Mouse (Mus musculus): ENCODE data around the gene Dvl3. TPM values are rescaled to one million over a fixed set of nuclear protein-coding genes. Genes with fewer than 3 reads are reported as not detected.

Gene Dvl3
- total and polyA plus RNA-seq, 3 experiments = 1.9 to 16.9 (median 7.7) TPM

- Histone ChIP-seq H3K4me1 (ENCODE audit: control insufficient read depth in 1 of 2, insufficient read depth in 2 of 2) (no peaks in the 10 kb centered on the region), H3K4me2 (ENCODE audit: insufficient read depth, low read depth, poor library complexity, severe bottlenecking) (no peak overlapping the region), H3K79me2 (replicated peaks; ENCODE audit: control insufficient read depth, extremely low read depth, insufficient read depth, poor library complexity, severe bottlenecking) (no peaks in the 10 kb centered on the region), H3K27me3 (replicated peaks) (no peaks in the 10 kb centered on the region), H3K9ac (ENCODE audit: insufficient read depth, low read depth) (no peak overlapping the region), H3K9me3 (replicated peaks; ENCODE audit: low read length) (no peaks in the 10 kb centered on the region), H3K4me3 (replicated peaks in 1 of 3; ENCODE audit: low read depth in 2 of 3, low read length in 2 of 3, poor library complexity in 1 of 3) (no peak overlapping the region), H3K36me3 (replicated peaks in 1 of 2; ENCODE audit: control insufficient read depth in 1 of 2, insufficient read depth in 1 of 2, low read length in 1 of 2) (peaks cover 64 to 90% of the 10 kb centered on the region in 2 experiments), H3K27ac (ENCODE audit: insufficient read depth, low read depth) (no peak overlapping the region)
- no peak for TF ChIP-seq NRF1 (IDR thresholded peaks at IDR 0.05; ENCODE audit: low read depth, low read length)
- TF ChIP-seq USF2 (conservative IDR thresholded peaks at IDR 0.05; ENCODE audit: low read depth, low read length) = no peak
- dilution Hi-C loops (cut with MboI; ENCODE audit: extremely low pct_ligation_motif_present, extremely low pct_unique_long_range_greater_than_20kb, low sequenced_read_pairs) (no loop called here), in situ Hi-C loops (cut with MboI; ENCODE audit: low pct_ligation_motif_present, low pct_unique_long_range_greater_than_20kb, low sequenced_read_pairs) (no loop called here)
- DNase-seq (ENCODE audit: extremely low read depth) = no peak
These were observed 12.6 kb downstream of the Dvl3 start for GRCm38 (mm10) chr16:20529375-20529774.

- H3K4me2 ChIP-seq (ENCODE audit: insufficient read depth, low read depth, poor library complexity, severe bottlenecking) = no peak overlapping the region
- H3K27me3 ChIP-seq (replicated peaks) = no peaks in the 10 kb centered on the region
- peaks cover 5% of the 10 kb centered on the region for H3K79me2 ChIP-seq (replicated peaks; ENCODE audit: control insufficient read depth, extremely low read depth, insufficient read depth, poor library complexity, severe bottlenecking)
- dilution Hi-C loops (cut with MboI; ENCODE audit: extremely low pct_ligation_motif_present, extremely low pct_unique_long_range_greater_than_20kb, low sequenced_read_pairs) (no loop called here), in situ Hi-C loops (cut with MboI; ENCODE audit: low pct_ligation_motif_present, low pct_unique_long_range_greater_than_20kb, low sequenced_read_pairs) (no loop called here)
- DNase-seq (ENCODE audit: extremely low read depth) = no peak
- no peak overlapping the region for H3K9ac ChIP-seq (ENCODE audit: insufficient read depth, low read depth)
- H3K4me1 ChIP-seq (ENCODE audit: control insufficient read depth in 1 of 2, insufficient read depth in 2 of 2) = peaks cover 2 to 3% of the 10 kb centered on the region in 2 experiments; a peak in 3 of 4 replicates
- H3K27ac ChIP-seq (ENCODE audit: insufficient read depth, low read depth) = 0 out of 2 replicates have a peak overlapping the region, but pooled peaks have one; percentile 3
- no peak for TF ChIP-seq EP300 (IDR thresholded peaks at IDR 0.05; ENCODE audit: low read length)
- 0 out of 2 replicates have a peak, but pooled peaks have one; percentile 33 for TF ChIP-seq POLR2AphosphoS2 (IDR thresholded peaks at IDR 0.05; ENCODE audit: low read depth, low read length)
- peaks cover 51 to 76% of the 10 kb centered on the region in 2 experiments for H3K36me3 ChIP-seq (replicated peaks in 1 of 2; ENCODE audit: control insufficient read depth in 1 of 2, insufficient read depth in 1 of 2, low read length in 1 of 2)
- no peak overlapping the region for H3K4me3 ChIP-seq (replicated peaks in 1 of 3; ENCODE audit: low read depth in 2 of 3, low read length in 2 of 3, poor library complexity in 1 of 3)
- H3K9me3 ChIP-seq (replicated peaks; ENCODE audit: low read length) = no peaks in the 10 kb centered on the region
These were observed 14.2 kb downstream of the Dvl3 start for GRCm38 (mm10) chr16:20530941-20531340.

GRCm38 (mm10) chr16:20534617-20535295, 18.0 kb downstream of the Dvl3 start:
- no peaks in the 10 kb centered on the region for H3K9me3 ChIP-seq (replicated peaks; ENCODE audit: low read length)
- no peaks in the 10 kb centered on the region for H3K27me3 ChIP-seq (replicated peaks)
- H3K9ac ChIP-seq (ENCODE audit: insufficient read depth, low read depth) = no peak overlapping the region; the same call in 1 of the 2 replicates
- no peak for TF ChIP-seq MAX (IDR thresholded peaks at IDR 0.05; ENCODE audit: low read length)
- TF ChIP-seq ZNF384 (IDR thresholded peaks at IDR 0.05; ENCODE audit: low read depth, low read length) = peak; percentile 73; the same call in 1 of the 2 replicates
- no peak for TF ChIP-seq MXI1 (IDR thresholded peaks at IDR 0.05; ENCODE audit: low read depth, low read length)
- TF ChIP-seq GABPA (IDR thresholded peaks at IDR 0.05; ENCODE audit: insufficient replicate concordance, low read depth, low read length) = no peak
- H3K79me2 ChIP-seq (replicated peaks; ENCODE audit: control insufficient read depth, extremely low read depth, insufficient read depth, poor library complexity, severe bottlenecking) = peaks cover 36% of the 10 kb centered on the region
- no peak for DNase-seq (ENCODE audit: extremely low read depth)
- dilution Hi-C loops (cut with MboI; ENCODE audit: extremely low pct_ligation_motif_present, extremely low pct_unique_long_range_greater_than_20kb, low sequenced_read_pairs) (no loop called here), in situ Hi-C loops (cut with MboI; ENCODE audit: low pct_ligation_motif_present, low pct_unique_long_range_greater_than_20kb, low sequenced_read_pairs) (no loop called here)
- 0 out of 2 replicates have a peak overlapping the region, but pooled peaks have one; percentile 23 for H3K4me2 ChIP-seq (ENCODE audit: insufficient read depth, low read depth, poor library complexity, severe bottlenecking)
- H3K36me3 ChIP-seq (replicated peaks in 1 of 2; ENCODE audit: control insufficient read depth in 1 of 2, insufficient read depth in 1 of 2, low read length in 1 of 2) = peaks cover 36 to 58% of the 10 kb centered on the region in 2 experiments
- peaks cover 6 to 25% of the 10 kb centered on the region in 2 experiments for H3K4me1 ChIP-seq (ENCODE audit: control insufficient read depth in 1 of 2, insufficient read depth in 2 of 2)
- no peak overlapping the region for H3K27ac ChIP-seq (ENCODE audit: insufficient read depth, low read depth)
- H3K4me3 ChIP-seq (replicated peaks in 1 of 3; ENCODE audit: low read depth in 2 of 3, low read length in 2 of 3, poor library complexity in 1 of 3) = peak overlapping the region in 2 of 3 experiments; percentile 32 to 64

Data from CH12.LX (cell line).